Mouse (Mus musculus) 416B (cell line): ENCODE measurements at regions not wholly inside any gene's neighbourhood (a gene's known extent, or its start where the extent isn't known, plus 50 kb on each side); places are given as distances from the start of the nearest gene placed in this dataset.

Experiments used
- DNase-seq: peaks from one replicate; pipeline ENCODE4 v3.0.0; 2011; ENCODE audit warnings: low read depth

- DNase-seq = no peak
Observed at GRCm38 (mm10) chr2:6263565-6263964, 50.7 kb upstream of the Echdc3 start.

- no peak for DNase-seq
Observed at GRCm38 (mm10) chr2:6264085-6264783, 51.4 kb upstream of the Echdc3 start.

- DNase-seq = no peak
Observed at GRCm38 (mm10) chr2:6265117-6265516, 52.3 kb upstream of the Echdc3 start.

GRCm38 (mm10) chr2:6267066-6267465 lies 54.2 kb upstream of the Echdc3 start:
- no peak for DNase-seq

GRCm38 (mm10) chr2:6267537-6267936 lies 54.7 kb upstream of the Echdc3 start:
- peak; percentile 92 for DNase-seq

DNA sequence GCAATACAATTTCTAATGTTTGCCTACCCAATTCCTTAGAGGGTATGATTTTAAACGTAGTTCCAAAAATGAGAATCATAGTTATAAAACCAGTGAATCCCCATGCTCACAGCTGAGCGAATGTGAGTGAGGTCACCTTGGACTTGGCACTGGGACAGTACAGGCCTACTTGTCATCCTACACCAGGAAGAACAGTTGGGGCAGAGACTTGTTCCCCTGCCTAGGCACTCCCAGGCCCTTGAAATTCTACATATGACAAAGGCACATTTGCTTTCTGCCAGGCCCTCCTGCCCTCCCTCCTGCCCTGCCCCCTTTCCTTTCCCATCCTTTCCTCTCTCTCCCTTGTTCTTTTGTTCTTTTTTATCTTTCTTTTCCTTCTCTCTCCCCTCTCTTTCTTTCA lies 50.0 kb upstream of the Usp6nl start:
- DNase-seq = no peak
